Mouse (Mus musculus): ENCODE data around the gene Gm10912. TPM values are rescaled to one million over a fixed set of nuclear protein-coding genes. Genes with fewer than 3 reads are reported as not detected.
"Not testable (repeated sequence)": the region's sequence is repeated elsewhere in the genome, so short reads cannot be mapped to it uniquely, and the experiment has no call there.

Gene Gm10912
- polyA plus RNA-seq, 1 experiment: 1.5 TPM

DNA sequence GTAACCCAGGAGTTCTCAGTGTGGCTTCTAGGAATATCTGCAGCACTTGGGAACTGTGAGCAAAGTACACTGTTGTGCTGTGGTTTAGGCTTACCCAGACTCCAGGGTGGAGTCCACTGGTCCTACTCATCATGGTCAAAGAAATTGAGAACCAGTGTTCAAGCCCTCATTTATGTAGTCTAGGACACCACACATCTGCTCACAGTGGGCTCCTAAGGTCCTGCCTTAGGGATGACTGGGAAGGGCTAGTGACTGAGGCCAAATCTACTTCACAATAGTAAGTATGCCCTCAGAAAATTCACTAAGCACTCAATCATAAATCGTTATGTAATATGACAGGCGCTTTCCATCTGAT lies 33.6 kb downstream of the Gm10912 start:
- TF ChIP-seq POLR2A (IDR thresholded peaks at IDR 0.05; ENCODE audit: borderline replicate concordance, control insufficient read depth, low read depth, low read length) (no peak), CTCF (IDR thresholded peaks at IDR 0.05; ENCODE audit: control insufficient read depth, insufficient read depth, low read length) (no peak)
- Histone ChIP-seq H3K4me1 (ENCODE audit: control insufficient read depth, insufficient read depth, low read length) (no peaks in the 10 kb centered on the region), H3K27ac (ENCODE audit: control insufficient read depth, insufficient read depth, low read depth, low read length, poor library complexity) (no peak overlapping the region), H3K4me3 (replicated peaks; ENCODE audit: control insufficient read depth, low read depth, low read length) (no peak overlapping the region)
- 95% methylated on average over 2 of the region's 2 CpGs for WGBS

GRCm38 (mm10) chr2:104099946-104100345 lies 34.3 kb downstream of the Gm10912 start:
- WGBS: 47% methylated on average over 1 of the region's 1 CpGs
- H3K27ac ChIP-seq (ENCODE audit: control insufficient read depth, insufficient read depth, low read depth, low read length, poor library complexity): no peak overlapping the region
- H3K4me3 ChIP-seq (replicated peaks; ENCODE audit: control insufficient read depth, low read depth, low read length): no peak overlapping the region
- TF ChIP-seq POLR2A (IDR thresholded peaks at IDR 0.05; ENCODE audit: borderline replicate concordance, control insufficient read depth, low read depth, low read length) (no peak), CTCF (IDR thresholded peaks at IDR 0.05; ENCODE audit: control insufficient read depth, insufficient read depth, low read length) (no peak)
- H3K4me1 ChIP-seq (ENCODE audit: control insufficient read depth, insufficient read depth, low read length): no peaks in the 10 kb centered on the region

GRCm38 (mm10) chr2:104104800-104105199 lies 39.2 kb downstream of the Gm10912 start:
- H3K27ac ChIP-seq (ENCODE audit: control insufficient read depth, insufficient read depth, low read depth, low read length, poor library complexity): no peak overlapping the region
- no peak overlapping the region for H3K4me3 ChIP-seq (replicated peaks; ENCODE audit: control insufficient read depth, low read depth, low read length)
- no peaks in the 10 kb centered on the region for H3K4me1 ChIP-seq (ENCODE audit: control insufficient read depth, insufficient read depth, low read length)
- TF ChIP-seq POLR2A (IDR thresholded peaks at IDR 0.05; ENCODE audit: borderline replicate concordance, control insufficient read depth, low read depth, low read length) (no peak), CTCF (IDR thresholded peaks at IDR 0.05; ENCODE audit: control insufficient read depth, insufficient read depth, low read length) (no peak)
- WGBS: 78% methylated on average over 6 of the region's 6 CpGs

DNA sequence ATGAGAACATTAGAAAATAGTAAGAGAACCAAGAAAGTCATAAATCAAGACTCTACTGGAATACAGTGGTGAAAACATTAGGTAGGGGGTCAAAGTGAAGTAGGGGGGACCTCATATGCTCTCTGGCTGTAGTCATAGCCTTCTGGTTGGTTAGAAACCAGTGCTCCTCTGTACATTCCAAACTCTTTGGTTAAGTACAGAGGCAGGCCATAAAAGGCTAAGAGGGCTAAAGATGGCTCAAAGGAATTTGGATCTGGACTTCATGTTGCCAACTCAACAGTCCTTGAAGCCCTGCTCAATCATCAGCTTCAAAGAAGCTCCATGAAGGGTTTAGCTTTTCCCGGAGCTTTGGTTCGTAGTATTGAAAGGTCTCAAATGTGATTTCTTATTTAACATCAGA lies 43.4 kb downstream of the Gm10912 start:
- not testable (repeated sequence) for H3K4me1 ChIP-seq (ENCODE audit: control insufficient read depth, insufficient read depth, low read length)

DNA sequence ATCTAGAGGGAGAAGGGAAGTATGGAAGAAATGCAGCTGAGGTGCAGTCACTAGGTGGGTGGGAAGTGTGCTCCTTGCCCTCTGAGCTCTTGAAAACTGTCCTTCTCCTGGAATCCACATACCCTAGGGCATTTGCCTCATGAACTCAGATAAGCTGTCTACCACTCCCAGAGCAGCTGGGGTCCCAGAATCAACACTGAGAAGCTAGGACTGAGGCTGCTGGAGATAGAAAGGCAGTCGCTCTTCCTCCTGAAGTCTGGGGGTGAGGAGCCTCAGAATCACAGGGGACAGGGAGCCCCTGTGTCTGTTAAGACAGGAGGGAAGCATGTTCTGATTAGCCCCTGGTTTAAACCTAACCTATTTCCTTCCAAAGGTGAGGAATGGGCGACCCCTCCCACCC lies 43.9 kb downstream of the Gm10912 start:
- Histone ChIP-seq H3K4me3 (replicated peaks; ENCODE audit: control insufficient read depth, low read depth, low read length) (no peak overlapping the region), H3K4me1 (ENCODE audit: control insufficient read depth, insufficient read depth, low read length) (no peaks in the 10 kb centered on the region), H3K27ac (ENCODE audit: control insufficient read depth, insufficient read depth, low read depth, low read length, poor library complexity) (no peak overlapping the region)
- 69% methylated on average over 2 of the region's 2 CpGs for WGBS
- TF ChIP-seq POLR2A (IDR thresholded peaks at IDR 0.05; ENCODE audit: borderline replicate concordance, control insufficient read depth, low read depth, low read length) (no peak), CTCF (IDR thresholded peaks at IDR 0.05; ENCODE audit: control insufficient read depth, insufficient read depth, low read length) (no peak)

More for the DNA sequence above, 43.4 kb downstream of the Gm10912 start:
- 93% methylated on average over 2 of the region's 2 CpGs for WGBS
- not testable (repeated sequence) for H3K4me3 ChIP-seq (replicated peaks; ENCODE audit: control insufficient read depth, low read depth, low read length); H3K27ac ChIP-seq (ENCODE audit: control insufficient read depth, insufficient read depth, low read depth, low read length, poor library complexity)

- WGBS: 66% methylated on average over 4 of the region's 4 CpGs
- H3K4me3 ChIP-seq (replicated peaks; ENCODE audit: control insufficient read depth, low read depth, low read length): no peak overlapping the region
- TF ChIP-seq POLR2A (IDR thresholded peaks at IDR 0.05; ENCODE audit: borderline replicate concordance, control insufficient read depth, low read depth, low read length) (no peak), CTCF (IDR thresholded peaks at IDR 0.05; ENCODE audit: control insufficient read depth, insufficient read depth, low read length) (no peak)
- H3K27ac ChIP-seq (ENCODE audit: control insufficient read depth, insufficient read depth, low read depth, low read length, poor library complexity): no peak overlapping the region
- no peaks in the 10 kb centered on the region for H3K4me1 ChIP-seq (ENCODE audit: control insufficient read depth, insufficient read depth, low read length)
Observed at GRCm38 (mm10) chr2:104110031-104110430, 44.4 kb downstream of the Gm10912 start.

- not testable (repeated sequence) for H3K27ac ChIP-seq (ENCODE audit: control insufficient read depth, insufficient read depth, low read depth, low read length, poor library complexity); H3K4me1 ChIP-seq (ENCODE audit: control insufficient read depth, insufficient read depth, low read length); H3K4me3 ChIP-seq (replicated peaks; ENCODE audit: control insufficient read depth, low read depth, low read length)
- no CpG with 5 or more reads among the region's 1 CpGs for WGBS
Observed at GRCm38 (mm10) chr2:104111170-104111797, 45.7 kb downstream of the Gm10912 start.

DNA sequence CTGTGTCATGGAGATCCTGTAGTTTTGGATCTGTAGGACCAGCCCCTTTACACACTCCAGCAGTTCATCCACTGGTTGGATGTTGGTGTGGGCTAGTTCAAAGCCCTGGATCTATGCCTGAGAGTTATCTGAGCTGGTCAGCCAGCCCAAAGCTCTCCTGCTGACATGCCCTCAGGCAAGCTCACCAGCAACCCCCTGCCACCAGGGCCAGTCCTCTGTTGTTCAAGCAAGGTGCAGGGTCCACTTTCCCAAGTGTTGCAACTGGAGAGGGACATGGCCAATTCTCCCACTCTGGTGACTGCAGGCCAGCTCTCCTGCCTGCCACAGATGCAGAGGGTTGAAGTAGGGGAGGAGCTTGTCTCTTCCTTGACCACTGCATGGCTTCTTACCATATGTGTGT lies 47.9 kb downstream of the Gm10912 start:
- H3K4me3 ChIP-seq (replicated peaks; ENCODE audit: control insufficient read depth, low read depth, low read length); H3K27ac ChIP-seq (ENCODE audit: control insufficient read depth, insufficient read depth, low read depth, low read length, poor library complexity); H3K4me1 ChIP-seq (ENCODE audit: control insufficient read depth, insufficient read depth, low read length): not testable (repeated sequence)

- WGBS: 86% methylated on average over 3 of the region's 3 CpGs
- Histone ChIP-seq H3K4me1 (ENCODE audit: control insufficient read depth, insufficient read depth, low read length) (no peaks in the 10 kb centered on the region), H3K4me3 (replicated peaks; ENCODE audit: control insufficient read depth, low read depth, low read length) (no peak overlapping the region), H3K27ac (ENCODE audit: control insufficient read depth, insufficient read depth, low read depth, low read length, poor library complexity) (no peak overlapping the region)
- TF ChIP-seq CTCF (IDR thresholded peaks at IDR 0.05; ENCODE audit: control insufficient read depth, insufficient read depth, low read length) (no peak), POLR2A (IDR thresholded peaks at IDR 0.05; ENCODE audit: borderline replicate concordance, control insufficient read depth, low read depth, low read length) (no peak)
Observed at GRCm38 (mm10) chr2:104114898-104115297, 49.3 kb downstream of the Gm10912 start.

Other genes with a start within 250 kb of the Gm10912 start
- gene Lmo2, start 107.8 kb upstream of the Gm10912 start, polyA plus RNA-seq (2011; ENCODE audit: insufficient read depth, insufficient read length, low replicate concordance, missing spikeins): 110 and 144 TPM in 2 replicates
- 26.1 and 29.1 TPM in 2 replicates for gene Fbxo3, start 38.1 kb upstream of the Gm10912 start, polyA plus RNA-seq (2011; ENCODE audit: insufficient read depth, insufficient read length, low replicate concordance, missing spikeins)
- 3.2 and 8.3 TPM in 2 replicates for gene 4931422A03Rik, start 37.5 kb upstream of the Gm10912 start, polyA plus RNA-seq (2011; ENCODE audit: insufficient read depth, insufficient read length, low replicate concordance, missing spikeins)
- gene Gm10799, start 2.7 kb downstream of the Gm10912 start, polyA plus RNA-seq (2011; ENCODE audit: insufficient read depth, insufficient read length, low replicate concordance, missing spikeins): not detected in 2 replicates
- gene Cd59b, start 4.0 kb downstream of the Gm10912 start, polyA plus RNA-seq (2011; ENCODE audit: insufficient read depth, insufficient read length, low replicate concordance, missing spikeins): 8.4 and 11.5 TPM in 2 replicates
- gene Cd59a, start 30.0 kb downstream of the Gm10912 start, polyA plus RNA-seq (2011; ENCODE audit: insufficient read depth, insufficient read length, low replicate concordance, missing spikeins): 22.6 and 39.7 TPM in 2 replicates
- not detected in 2 replicates for gene A930018P22Rik, start 56.9 kb downstream of the Gm10912 start, polyA plus RNA-seq (2011; ENCODE audit: insufficient read depth, insufficient read length, low replicate concordance, missing spikeins)

Measured in bone marrow, adult 2 months (tissue).